20 mouse cellular contexts compared by ENCODE assay signal in genomic region chr7:143077351-143077750, GRCm38 (mm10). TPM values are rescaled to one million over a fixed set of nuclear protein-coding genes. Genes with fewer than 3 reads are reported as not detected.
"Had no signal": no experiment of that assay in that cellular context is flagged by ENCODE, and none has a peak within 500 bp of the region (broad histone marks: within the 10 kb centered on the region; RNA-seq: fewer than 3 reads in every experiment).

No protein-coding gene starts in this region.

- H3K9me3 ChIP-seq: lung, embryonic 15.5 days; megakaryocyte, embryonic 14.5 days; midbrain, embryonic 13.5 days; midbrain, embryonic 15.5 days; neural tube, embryonic 12.5 days; stomach, embryonic 15.5 days had no signal

- H3K4me3 ChIP-seq: lung, embryonic 15.5 days; megakaryocyte, embryonic 14.5 days; midbrain, embryonic 13.5 days; midbrain, embryonic 15.5 days; neural tube, embryonic 12.5 days; stomach, embryonic 15.5 days had no signal

- H3K4me1 ChIP-seq: lung, embryonic 15.5 days; midbrain, embryonic 13.5 days; midbrain, embryonic 15.5 days; neural tube, embryonic 12.5 days; stomach, embryonic 15.5 days had no signal

- H3K27ac ChIP-seq: lung, embryonic 15.5 days; macrophage; midbrain, embryonic 13.5 days; midbrain, embryonic 15.5 days; neural tube, embryonic 12.5 days; stomach, embryonic 15.5 days; stomach, postnatal 0 days had no signal

- DNase-seq: lung, adult 2 months; lung, postnatal 14 days; lung, postnatal 36 days; right cerebral cortex, postnatal 14 days; thymus, adult 2 months; thymus, postnatal 25 days; thymus, postnatal 4 days had no signal

- H3K4me2 ChIP-seq: lung, embryonic 15.5 days; midbrain, embryonic 11.5 days; midbrain, embryonic 13.5 days; midbrain, embryonic 15.5 days; neural tube, embryonic 12.5 days; stomach, embryonic 15.5 days had no signal

- H3K9ac ChIP-seq: lung, embryonic 15.5 days; midbrain, embryonic 13.5 days; midbrain, embryonic 15.5 days; neural tube, embryonic 12.5 days; stomach, embryonic 15.5 days had no signal

- H3K36me3 ChIP-seq: lung, embryonic 15.5 days; midbrain, embryonic 13.5 days; midbrain, embryonic 15.5 days; neural tube, embryonic 12.5 days; stomach, embryonic 15.5 days had no signal

- H3K27me3 ChIP-seq: lung, embryonic 15.5 days; midbrain, embryonic 13.5 days; midbrain, embryonic 15.5 days; neural tube, embryonic 12.5 days; stomach, embryonic 15.5 days had no signal

- ATAC-seq: lung, postnatal 0 days; midbrain, embryonic 13.5 days; midbrain, embryonic 15.5 days had no signal

RNA-seq across cellular contexts. Expression of gene Trpm5, which starts 17.1 kb away (rescaled TPM):
- total RNA-seq: megakaryocyte progenitor cell, adult 5-6 weeks; monocyte, adult 5-6 weeks; neutrophil, adult 5-6 weeks had no signal
- polyA plus RNA-seq: macrophage had no signal

RNA-seq across cellular contexts. Expression of gene Kcnq1, which starts 28.8 kb away (rescaled TPM):
- total RNA-seq: megakaryocyte progenitor cell, adult 5-6 weeks; monocyte, adult 5-6 weeks; neutrophil, adult 5-6 weeks had no signal
